Mouse (Mus musculus) cerebellum, postnatal 14 days (tissue): ENCODE measurements around the gene Pabpc1l.
"Not testable (repeated sequence)": the region's sequence is repeated elsewhere in the genome, so short reads cannot be mapped to it uniquely, and the experiment has no call there.

Experiments
- DNase-seq, 2 experiments: peaks; one replicate each; pipeline ENCODE4 v3.0.0; 2021; ENCODE audit warnings: mixed read lengths in 2 of 2

The Pabpc1l gene

DNA sequence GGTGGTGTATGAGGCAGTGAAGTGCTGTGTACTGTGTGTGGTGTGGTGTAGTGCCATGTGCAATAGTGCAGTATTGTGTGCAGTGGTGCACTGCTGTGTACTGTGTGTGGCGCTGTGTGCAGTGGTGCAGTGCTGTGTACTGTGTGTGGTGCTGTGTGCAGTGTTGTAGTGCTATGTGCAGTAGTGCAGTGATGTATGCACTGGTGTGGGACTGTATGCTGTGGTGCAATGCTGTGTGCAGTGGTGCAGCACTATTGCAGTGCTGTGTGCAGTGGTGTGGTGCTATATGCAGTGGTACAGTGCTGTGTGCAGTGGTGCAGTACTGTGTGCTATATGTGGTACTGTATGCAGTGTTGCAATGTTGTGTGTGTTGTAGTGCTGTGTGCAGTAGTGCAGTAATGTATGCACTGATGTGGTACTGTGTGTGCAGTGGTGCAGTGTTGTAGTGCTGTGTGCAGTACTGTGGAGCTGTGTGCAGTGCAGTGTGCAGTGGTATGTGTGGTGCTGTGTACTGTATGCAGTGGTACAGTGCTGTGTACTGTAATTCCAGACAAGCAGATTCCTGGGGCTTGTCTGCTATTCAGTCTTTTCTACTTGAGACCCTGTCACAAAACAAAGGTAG is 13.3 kb downstream of the Pabpc1l start:
- no peak for DNase-seq

DNA sequence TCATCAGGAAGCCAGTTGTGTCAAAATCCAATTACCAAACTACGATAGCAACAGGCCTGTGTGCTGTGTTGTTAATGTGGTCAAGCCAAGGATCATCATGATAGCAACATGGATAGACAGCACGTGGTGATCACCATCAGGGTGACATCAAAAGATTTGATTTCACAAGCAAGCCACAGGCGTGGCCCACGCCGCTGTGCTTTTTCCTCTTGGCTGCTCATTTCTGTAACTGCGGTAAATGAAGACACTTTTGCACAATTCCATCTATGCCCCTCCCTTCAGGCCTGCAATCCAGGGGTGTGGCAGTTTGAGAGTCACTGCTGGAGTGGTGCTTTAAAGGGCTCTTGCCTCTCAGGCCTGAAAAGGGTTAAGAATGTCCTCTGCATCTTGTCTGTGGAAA is 15.7 kb downstream of the Pabpc1l start:
- no peak for DNase-seq

DNA sequence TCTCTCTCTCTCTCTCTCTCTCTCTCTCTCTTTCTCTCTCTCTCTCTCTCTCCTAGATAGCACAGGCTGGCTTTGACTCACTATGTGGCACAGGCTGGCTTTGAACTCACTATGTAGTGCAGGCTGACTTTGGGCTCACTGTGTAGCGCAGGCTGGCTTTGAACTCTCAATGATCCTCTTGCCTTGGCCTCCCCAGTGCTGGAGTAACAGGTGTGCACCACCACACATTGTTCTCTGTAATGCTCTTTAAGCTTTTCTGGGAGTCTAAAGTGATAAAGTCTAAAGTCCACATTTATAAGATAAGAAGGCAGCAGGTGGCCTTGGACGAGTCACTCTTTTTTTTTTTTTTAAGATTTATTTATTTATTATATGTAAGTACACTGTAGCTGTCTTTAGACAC is 16.3 kb downstream of the Pabpc1l start:
- no peak for DNase-seq

DNA sequence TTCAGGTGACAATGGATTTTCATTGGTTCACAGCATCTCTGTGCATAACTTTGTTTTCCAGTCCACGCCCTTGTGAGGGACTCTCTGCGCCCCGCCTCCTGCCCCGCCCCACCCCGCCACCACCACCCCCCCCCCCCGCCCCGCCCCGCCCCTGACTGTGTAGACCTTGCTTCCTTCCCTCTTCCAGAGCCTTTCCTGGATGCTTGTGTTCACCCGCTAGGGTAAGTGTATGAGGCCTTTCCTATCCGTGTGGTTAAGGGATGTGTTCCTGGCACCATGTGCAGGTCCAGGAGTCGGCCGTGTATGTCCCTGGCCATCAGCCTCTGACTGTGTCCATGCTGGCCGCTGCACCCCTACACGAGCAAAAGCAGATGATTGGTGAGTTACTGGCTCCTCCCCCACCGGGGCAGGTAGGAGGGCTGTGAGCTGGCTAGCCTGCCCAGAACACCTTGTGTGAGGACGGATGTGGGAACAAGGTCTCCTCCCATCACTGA is 22.0 kb downstream of the Pabpc1l start:
- peak; percentile 63 to 67 for DNase-seq

DNA sequence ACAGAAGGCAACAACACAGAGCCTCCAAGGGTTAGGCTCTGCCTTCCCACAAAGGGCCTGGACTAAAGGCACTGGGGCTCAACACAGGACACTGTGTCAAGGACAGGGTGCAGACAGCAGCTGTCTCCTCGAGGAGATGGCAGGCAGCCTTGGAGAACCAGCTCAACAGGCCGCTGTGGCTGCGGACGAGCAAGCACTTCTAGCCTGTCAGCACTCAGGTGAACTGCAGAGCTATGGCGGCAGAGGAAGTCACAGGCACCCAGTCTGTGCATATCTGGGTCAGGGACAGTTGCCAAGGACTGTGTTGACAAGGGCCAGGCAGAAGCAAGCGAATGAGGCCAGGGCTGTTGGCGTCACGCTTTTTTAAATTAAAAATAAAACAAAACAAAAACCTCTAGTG is 28.5 kb downstream of the Pabpc1l start:
- DNase-seq, result peak; percentile 80 to 82

DNA sequence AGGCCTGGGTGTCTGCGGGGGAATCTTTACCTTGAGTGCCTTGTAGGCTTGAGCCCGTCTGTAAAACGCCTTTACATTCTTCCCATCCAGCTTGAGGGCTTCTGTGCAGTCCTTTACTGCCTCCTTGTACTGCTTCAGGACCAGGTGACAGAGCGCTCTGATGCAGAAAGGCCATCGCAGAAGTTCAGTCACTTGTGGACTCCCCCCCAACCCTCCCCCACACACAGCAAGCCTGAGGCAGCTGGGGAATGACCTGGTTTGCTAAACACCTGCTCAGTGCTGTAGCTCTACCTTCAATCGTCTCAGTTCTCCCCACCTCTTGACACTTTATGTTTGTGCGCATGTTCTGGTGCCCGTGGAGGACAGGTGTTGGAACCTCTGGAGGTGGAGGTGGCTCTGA is 29.4 kb downstream of the Pabpc1l start:
- DNase-seq, result no peak

DNA sequence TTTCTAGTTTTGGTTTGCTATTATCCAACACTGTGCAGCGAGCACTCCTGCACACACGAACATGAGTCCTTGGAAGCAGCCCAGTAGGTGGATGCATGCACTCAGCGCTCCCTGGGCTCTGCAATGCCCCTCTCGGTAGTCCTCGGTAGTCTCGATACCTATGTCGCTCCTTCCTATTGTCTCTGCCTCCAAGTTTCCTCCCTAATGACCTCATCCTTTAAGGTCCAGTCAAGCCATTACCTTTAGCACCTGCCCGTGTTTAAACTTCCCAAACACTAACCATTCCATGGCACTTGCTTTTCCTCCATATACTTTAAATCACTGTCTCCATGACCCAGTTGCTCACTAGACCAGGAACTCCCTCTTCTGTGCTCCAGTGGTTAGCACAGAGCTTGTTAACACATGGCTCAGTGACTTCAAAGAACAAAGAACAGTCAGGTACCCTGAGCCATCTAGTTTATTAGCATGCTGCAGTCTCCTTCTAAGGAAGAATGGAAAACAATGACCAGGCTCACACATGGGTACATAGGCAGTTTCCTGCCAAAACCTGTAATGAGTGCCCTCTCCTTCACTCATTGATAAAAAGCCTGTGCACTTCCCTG is 34.5 kb downstream of the Pabpc1l start:
- DNase-seq, result no peak

DNA sequence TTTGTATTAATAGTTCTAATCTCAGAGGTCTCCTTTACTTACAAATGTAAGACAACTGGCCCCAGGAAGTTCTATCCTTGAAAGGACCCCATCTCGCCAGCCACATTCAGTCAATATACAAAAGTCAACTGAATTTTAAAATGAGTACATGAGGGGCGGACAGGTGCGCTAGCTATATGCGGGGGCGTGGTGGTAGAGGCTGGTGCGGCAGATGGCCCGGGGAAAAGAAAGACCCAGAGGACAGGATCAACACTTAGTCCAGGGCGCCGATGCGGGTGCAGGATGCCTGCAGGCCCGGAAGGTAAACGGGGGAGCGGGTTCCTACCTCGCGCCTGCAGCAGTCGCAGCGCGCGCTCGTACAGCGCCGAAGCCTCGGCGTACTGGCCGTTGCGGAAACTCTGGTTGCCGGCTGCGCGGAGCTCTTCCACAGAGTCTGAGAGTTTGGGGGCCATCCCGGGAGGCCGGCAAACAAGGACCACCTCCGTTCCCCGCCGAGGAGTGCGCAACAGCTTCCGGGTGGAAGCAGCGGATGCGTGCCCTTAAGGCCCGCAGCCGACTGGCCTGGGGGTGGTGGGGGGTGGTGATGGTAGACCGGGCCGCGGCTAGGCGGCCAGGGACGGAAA is 45.0 kb downstream of the Pabpc1l start, which contains the start of gene Stk4:
Gene Stk4, plus strand, starts transcription at position 181 of the 623 bp plus-strand sequence.
- DNase-seq, result no peak

DNA sequence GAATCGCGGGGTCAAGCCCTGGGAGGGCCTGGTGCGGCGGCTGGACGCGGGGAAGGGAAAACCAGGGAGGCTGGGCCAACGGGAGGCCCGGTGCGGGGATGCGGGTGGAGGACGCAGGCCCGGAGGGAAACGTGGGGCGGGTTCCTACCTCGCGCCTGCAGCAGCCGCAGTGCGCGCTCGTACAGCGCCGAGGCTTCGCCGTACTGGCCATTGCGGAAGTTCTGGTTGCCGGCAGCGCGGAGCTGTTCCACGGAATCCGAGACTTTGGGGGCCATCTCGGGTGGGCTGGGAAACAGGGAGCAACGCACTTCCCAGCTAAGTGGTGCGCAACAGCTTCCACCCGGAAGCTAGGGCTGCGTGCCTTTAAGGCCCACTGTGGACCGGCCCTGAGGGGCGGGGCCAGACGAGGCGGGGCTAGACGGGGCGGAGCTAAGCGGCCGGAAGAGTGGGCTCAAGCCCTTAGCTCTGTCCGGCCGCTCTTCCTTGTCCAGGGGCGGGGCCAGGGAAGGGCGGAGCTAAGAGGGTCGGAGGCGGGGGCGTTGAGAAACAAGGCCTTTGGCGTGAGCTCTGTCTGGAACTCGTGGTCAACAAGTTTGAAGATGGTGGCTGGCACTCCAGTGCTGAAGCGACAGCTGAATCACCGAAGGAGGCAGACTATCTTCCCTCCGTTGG is 45.7 kb downstream of the Pabpc1l start, which contains the start of gene Tomm34:
Gene Tomm34, minus strand, starts transcription at position 405 of the 672 bp plus-strand sequence.
- peak; percentile 94 to 96 for DNase-seq

DNA sequence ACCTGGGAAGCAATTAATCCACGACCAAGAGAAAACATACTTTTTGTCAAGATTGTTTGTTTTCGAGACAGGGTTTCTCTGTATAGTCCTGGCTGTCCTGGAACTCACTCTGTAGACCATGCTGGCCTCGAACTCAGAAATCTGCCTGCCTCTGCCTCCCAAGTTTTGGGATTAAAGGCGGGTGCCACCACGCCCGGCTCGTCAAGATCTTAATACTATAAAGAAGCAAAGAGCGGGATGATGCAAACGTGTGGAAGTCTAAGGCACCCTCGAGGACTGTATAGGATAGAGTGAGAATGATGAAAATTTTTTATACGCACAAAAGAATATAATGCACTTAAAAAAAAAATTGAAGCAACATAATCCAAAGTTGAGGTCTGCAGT is 46.2 kb downstream of the Pabpc1l start:
- not testable (repeated sequence) for DNase-seq

DNA sequence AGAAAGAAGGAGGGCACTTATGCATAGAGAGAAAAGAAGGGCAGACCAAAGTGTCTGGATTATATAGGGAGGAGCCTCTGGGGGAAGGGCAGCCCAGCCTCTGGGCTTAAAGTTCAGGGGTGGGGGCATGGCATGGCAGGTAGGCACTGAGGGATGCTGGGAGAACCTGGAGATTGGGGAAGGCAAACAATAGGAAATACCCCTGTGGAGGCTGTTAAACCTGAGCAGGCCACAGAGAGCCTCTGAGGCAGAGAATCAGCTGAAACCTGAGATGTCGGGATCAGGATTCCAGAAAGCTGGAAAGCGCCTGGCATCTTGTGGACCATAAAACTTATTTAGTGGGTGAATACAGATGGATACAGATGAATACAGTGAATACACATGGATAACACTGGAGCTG is 46.9 kb downstream of the Pabpc1l start:
- DNase-seq, result no peak

DNA sequence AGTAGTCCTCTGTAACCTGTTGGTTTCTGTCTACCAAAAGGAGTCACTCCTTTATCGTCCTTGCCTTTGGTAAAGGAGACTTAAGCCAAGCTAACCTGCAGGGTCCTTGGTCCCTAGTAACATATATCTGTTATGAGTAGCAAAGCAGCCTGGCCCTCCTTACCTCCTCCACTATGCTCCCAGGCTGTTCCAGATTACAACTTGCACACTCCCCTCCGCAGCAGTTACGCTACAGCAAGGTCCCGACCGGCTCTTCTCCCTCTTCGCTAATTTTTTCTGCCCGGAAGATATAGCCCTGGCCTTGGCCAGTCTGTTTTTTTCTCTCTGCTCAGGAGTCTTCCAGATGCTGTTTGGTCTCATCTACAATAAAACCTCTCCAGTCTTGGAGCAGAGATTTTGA is 47.9 kb downstream of the Pabpc1l start:
- no peak for DNase-seq

DNA sequence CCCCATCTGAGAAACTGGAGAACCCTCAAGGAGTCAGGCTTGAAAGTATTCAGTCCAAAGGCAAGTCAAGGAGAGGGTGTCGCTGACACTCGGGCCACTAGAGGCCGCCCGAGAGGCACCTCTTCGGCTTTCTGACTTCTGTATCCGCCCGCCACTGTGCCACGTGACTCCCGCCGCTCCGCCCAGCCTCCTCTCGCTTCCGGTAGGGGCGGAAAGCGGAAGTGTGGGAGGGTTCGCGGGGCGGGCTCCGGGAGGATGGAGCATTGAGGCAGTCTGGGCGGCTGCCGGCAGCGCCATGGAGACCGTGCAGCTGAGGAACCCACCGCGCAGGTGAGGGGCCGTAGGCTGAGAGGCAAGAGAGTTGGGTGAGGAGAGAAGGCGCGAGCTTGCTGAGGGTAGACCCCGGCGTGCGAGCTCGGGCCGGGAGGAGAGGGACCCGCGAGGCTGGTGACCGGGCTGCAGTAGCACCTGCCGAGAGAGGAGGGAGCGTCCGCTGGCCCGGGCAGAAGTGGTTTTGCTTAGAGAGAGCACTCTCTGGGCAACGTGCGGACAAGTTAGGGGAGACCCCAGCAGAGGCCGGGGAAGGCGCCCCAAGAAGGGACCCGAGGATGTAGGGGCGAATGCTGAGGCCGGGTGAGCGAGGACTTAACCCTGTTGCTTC is 48.8 kb downstream of the Pabpc1l start:
- DNase-seq, result peak; percentile 98 to 99

DNA sequence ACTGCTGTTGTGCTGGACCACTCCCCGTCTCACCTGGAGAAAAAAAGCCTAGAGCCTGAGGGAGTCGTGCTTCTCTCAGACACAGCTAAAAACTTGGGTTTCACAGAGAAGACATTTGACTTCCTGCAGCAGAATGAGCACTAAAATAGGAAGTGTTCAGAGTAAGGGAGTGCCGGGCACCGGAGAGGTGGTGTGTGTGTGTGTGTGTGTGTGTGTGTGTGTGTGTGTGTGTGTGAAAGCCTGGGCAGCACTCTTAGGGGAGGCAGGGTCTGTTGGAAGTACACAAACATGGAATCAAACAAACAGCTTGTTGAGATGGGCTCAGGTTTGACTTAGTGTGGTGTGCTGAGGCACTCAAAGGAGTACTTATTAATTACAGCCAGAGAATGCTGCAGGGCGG is 49.8 kb downstream of the Pabpc1l start:
- no peak for DNase-seq

DNA sequence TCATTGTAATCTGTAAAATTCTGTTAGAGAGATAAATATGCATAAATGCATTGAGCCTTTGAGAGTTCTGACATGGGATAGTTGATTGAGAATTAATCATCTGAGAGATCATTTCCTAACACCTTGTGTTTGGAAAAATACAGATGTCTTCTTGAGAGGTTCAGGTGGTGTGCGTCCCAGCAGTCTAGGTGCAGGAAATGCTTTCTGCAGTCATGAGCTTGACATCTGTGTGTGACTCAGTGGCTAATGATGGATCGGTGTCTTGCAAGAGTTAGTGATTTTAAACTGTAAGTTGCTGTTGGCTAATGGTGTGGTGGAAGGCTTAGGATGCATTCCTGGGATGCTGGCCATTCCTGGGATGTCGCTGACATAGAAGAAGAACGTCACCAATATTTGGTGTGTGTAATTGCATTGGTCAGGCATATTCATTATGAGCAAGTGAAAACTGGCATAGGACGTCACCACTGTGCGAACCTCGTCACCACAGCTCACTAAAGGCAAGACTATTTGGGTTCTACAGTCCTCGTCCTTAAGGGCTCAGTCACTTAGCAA is 51.7 kb downstream of the Pabpc1l start:
- no peak for DNase-seq

DNA sequence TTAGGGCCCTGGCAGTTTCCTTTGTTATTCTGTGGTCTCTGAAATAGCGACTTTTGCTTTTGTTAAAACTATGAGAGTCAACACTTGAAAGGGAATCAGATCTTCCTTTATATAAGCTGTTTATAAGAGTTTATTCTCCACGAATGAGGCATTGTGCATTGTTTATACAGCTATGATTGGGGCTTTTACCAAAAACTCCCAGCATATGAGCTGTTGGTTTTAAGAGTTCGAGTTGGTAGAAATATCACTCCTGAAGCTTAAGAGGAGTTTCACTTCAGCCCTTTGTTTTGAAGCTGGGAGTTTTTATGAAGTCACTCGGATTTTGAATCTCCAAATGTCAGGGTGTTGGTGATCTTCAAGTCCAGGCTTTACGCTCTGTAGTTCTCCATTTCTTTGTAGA is 52.6 kb downstream of the Pabpc1l start:
- no peak for DNase-seq

DNA sequence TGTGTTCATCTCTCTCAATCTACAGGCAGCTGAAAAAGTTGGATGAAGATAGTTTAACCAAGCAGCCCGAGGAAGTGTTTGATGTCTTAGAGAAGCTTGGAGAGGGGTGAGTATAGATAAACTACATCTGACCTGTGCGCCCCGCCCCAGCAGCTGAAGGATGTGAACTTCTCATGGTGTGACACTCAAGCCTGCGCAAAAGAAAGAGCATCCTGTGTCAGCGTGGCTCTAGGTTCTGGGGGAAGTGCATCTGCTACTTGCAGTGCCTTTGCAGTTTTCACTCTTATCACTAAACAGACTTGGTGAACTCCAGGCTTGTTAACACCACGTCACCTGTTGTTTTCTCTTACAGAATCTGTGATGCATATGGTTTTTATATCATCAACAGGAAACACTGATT is 54.2 kb downstream of the Pabpc1l start:
- DNase-seq, result no peak

DNA sequence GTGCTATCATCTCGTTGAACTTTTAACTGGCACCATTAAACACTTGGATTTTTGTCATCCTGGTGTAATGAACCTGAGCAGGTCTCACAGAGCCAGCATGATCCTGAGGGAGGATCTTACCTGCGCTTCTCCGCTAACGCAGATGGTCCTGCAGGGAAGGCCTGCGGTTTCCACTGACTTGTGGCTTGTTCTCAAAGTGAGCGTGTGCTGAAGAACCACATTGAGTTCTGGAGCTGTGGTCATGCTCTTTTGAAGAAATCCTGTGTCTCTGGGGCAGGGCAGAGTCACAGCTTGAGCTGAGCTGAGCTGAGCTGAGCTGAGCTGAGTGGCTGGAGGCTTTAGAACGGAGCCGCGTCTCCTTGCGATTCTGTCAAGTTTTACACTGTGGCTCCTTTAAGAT is 56.3 kb downstream of the Pabpc1l start:
- no peak for DNase-seq

DNA sequence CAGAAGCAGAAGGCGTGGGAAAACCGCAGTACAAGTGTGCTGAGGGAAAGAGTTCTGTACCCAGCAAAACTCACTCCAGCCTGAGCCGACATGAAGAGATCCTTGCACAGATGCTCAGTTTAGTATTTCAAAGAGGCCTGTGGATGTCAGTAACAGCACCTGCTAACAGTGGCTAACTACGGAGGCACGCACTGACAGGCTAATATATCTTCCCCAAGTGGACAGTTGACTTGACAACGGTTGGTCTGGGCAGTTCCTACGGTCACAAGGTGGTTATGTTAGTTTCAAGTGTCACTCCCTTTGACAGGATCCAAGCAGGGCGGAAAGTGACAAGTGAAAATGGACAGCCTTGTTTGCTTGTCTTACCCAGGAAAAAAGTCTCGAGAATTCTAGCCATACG is 56.9 kb downstream of the Pabpc1l start:
- DNase-seq, result no peak

DNA sequence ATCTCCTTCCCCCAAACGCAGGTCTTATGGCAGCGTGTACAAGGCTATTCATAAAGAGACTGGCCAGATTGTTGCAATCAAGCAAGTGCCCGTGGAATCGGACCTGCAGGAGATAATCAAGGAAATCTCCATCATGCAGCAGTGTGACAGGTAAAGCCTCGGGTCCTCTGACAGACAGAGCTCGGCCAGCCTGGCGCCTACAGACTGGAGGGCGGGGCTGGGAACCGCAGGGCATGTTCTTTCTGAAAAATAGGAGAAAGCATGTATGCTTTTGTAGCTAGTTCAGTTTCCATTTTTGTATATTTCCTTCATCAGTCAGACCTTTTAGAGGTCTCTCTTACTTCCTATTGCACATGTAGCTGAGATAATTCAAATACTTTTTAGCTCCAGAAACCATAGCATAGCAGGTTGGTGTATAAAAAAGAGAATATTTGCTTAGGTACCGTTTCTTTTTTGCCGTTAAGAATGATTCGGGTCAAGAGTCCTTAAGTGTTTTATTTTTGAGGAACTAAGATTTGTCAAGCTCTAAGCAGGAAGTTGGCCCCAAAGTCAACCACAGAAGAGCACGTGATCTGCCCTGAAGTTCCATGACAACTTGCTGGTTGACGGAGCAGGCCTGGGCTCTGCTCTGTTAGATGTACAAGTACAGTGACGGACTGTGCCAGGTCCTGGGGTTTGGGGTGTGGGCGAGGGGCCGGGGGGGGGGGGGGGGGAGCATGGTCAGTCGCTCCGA is 58.5 kb downstream of the Pabpc1l start:
- DNase-seq, result no peak

DNA sequence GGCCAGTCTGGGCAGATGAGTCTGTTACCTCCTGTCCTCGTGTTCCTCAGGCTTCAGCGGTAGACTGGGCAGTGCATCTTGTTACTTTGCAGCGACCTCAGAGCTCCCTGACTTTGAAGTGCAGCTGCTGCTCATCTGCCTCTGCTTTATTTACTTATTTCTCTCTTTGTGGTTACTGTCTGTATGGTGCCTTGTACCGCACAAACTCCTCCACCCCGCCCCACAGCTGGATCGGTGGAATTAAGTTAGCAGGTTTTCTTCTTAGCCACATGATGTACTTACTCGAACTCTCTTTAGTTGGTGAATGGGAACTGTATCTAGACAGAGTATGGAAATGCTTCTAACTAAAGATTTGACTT is 59.1 kb downstream of the Pabpc1l start:
- DNase-seq, result no peak

DNA sequence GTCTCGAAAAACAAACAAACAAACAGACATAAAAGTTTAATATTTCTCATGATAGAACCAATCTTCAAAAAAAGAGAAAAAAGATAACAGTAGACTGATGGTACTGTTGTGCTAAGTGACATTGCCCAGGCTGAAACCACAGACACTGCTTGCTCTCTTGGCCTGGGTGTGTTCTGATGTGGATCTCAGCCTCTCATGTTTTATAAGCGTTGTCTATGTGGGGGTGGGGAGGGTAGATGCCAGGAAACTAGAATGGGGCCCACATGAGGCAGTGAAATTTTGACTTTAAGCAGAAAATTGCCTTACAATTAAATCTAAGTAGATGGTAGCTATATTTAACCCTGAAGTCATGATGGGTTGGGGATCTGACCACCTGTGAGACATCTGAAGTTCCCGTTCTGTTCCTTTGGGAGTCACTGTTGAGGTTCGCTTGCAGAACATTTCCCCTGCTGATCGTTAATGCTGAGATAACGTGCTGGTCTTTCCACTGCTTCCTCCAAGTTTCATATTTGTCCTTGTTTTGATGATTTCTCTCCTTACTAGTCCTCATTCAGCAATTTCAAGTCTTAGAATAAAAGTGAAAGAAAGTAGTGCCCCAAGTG is 62.3 kb downstream of the Pabpc1l start:
- DNase-seq, result no peak
